Mouse (Mus musculus) CD4-positive naive resting alpha-beta T cell, adult 76 days (primary cell): Measurements from ENCODE around the gene Sox15. TPM values are rescaled to one million over a fixed set of nuclear protein-coding genes. Genes with fewer than 3 reads are reported as not detected.

ENCODE experiments used
- total RNA-seq: library from RNA; stranded (reverse); gene quantifications from one replicate; pipeline ENCODE4 v1.2.4, GENCODE M21; 2023

The Sox15 gene
- 0.70 TPM for total RNA-seq

DNA sequence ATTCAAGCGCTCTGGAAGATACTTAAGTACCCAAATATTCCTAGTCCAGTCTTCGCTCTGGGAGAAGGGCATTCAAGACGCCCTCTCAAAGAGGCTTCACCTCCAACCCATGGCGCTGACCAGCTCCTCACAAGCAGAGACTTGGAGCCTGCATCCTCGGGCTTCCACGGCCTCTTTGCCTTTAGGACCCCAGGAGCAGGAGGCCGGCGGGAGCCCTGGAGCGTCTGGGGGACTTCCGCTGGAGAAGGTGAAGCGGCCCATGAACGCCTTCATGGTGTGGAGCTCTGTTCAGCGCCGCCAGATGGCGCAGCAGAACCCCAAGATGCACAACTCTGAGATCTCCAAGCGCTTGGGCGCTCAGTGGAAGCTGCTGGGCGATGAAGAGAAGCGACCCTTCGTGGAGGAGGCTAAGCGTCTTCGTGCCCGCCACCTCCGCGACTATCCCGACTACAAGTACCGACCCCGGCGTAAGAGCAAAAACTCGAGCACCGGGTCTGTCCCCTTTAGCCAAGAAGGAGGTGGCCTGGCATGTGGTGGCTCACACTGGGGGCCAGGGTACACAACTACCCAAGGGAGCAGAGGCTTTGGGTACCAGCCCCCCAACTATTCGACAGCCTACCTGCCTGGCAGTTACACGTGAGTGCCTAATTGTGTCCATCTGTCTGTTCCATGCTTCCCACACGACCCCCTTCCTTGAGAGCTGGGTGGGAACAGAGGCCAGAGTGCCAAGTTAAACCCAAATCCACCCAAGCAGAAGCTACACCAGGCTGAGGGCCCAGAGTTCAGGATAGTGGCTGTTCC lies at the start of gene Sox15:
TSS of gene Sox15 (plus strand) at position 51 of the 801 bp plus-strand sequence.

DNA sequence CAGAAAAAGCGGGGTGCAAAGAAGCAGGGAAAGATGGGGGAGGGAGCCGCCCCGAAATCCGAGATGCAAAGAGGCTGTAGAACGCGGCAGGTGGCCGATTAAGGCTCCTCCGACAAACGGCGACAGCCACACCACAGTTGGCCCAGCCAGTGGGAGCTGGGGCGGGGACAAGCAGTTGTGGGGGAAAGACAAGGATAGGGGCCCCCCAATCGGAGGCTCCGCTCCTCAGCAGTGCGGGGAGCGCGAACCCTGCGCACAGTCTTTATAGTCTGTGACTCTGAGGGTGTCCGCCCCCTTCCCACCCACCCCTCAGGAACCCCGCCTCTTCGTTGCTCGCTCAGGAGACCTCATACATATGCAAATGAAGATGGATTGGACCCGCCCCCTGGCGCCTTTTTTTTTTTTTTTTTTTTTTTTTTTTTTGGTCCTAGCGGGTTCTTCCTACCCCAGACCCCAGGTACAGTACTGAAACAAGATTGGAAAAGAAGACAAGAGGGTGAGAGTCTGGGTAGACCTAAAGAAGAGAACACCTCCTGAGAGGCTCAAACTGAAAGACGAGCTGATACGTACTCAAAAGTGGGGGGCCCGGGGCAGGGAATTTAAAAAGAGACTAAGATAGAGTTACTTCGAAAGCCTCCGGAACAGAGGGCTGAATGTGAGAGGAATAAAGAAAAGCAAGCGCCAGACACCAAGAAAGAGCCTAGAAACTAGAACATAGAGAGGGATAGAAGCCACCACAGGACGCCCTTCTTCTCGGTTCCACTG lies 49.2 kb upstream of the Sox15 start, which contains the start of gene Atp1b2:
TSS of gene Atp1b2 (minus strand) at position 217 of the 765 bp plus-strand sequence.

DNA sequence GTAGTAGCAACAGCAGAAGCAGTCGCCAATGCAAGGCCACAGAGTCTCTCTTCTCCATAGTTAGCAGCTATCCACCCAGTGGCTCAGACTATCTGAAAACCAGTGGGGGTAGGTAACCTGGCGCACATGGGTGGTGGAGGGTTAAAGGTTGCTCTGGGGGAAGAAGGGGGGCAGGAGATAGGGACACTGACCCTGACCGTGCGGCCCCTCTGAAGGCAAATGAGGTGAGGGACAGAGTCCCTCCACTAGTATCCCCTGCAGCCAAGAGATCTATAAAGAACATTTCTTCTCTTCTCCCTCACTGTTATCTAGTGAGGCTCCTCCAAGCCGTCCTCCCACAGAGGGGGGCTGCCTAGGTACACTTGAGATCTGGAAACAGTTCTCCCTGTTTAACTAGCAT lies 37.3 kb upstream of the Sox15 start, which contains the start of gene Shbg:
TSS of gene Shbg (minus strand) at position 101 of the 400 bp plus-strand sequence.

DNA sequence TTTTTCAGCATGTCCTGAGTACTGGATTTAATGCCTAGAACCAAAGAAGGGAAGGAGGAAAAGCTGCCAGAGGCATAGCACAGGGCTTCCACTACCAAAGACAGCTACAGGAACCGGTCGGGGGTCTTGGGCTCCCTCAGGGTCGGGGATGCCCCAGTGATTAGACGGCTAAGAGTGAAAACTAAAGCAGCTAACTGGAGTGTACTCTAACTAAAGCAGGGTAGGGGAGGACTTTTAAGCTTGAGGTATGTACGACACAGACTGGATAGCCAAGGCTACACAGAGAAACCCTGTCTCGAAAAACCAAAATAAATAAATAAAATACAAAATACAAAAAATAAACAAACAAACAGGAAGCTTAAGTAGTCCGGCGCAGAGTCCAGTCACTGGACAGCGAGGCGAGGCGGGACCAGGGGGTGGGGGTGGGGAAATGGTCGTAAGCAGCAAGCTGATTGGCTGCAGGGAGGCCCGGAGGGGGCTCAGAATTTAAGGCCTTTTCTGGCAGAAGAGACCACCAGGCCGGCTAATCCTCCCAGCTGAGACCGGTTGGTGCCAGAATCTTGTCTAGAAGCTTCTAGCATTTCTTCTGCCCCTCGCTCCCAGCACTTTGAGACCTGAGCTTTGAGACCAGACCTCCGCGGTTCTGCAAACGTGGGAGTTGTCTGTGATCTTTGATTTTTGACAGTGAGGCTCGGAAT lies 33.4 kb upstream of the Sox15 start, which contains the start of gene Sat2:
TSS of gene Sat2 (plus strand) at position 454 of the 698 bp plus-strand sequence.

DNA sequence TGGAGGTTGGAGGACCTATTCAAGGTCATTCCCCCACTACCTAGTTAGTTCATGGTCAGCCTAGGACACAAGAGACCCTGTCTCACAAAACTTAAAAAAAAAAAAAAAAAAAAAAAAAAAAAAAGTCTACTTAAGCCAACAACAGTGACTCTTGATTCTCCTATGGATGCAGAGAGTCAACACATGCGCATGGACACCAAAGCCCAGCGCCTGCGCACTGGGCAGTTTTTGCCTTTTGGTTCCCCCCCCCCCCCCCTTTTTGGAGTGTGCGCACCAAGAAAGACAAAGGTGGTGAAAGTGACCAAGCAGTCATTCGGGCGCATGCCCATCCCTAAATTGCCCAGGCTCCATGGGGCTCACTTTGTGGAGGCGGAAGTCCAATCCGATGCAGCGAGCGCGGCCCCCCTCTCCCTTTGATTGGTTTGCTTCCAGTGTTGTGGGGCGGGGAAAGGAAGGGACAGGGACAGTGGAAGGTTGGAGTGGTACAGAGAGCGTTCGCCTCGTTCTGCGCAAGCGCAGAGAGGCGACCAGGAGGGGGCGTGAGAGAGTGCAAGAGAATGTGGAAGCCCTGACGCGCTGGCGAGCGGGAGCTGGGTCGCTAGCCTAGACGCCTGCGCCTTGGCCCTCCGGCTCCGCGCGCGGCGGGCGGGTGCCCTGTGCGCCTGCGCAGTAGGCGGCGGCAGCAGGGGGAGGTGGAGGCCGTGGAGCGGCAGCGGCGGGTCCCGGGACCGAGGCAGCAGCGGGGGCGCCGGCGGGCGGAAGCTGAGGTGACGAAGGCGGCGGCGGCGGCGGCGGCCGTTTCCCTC lies 22.6 kb upstream of the Sox15 start, which contains the start of gene Fxr2:
TSS of gene Fxr2 (plus strand) at position 707 of the 806 bp plus-strand sequence.

DNA sequence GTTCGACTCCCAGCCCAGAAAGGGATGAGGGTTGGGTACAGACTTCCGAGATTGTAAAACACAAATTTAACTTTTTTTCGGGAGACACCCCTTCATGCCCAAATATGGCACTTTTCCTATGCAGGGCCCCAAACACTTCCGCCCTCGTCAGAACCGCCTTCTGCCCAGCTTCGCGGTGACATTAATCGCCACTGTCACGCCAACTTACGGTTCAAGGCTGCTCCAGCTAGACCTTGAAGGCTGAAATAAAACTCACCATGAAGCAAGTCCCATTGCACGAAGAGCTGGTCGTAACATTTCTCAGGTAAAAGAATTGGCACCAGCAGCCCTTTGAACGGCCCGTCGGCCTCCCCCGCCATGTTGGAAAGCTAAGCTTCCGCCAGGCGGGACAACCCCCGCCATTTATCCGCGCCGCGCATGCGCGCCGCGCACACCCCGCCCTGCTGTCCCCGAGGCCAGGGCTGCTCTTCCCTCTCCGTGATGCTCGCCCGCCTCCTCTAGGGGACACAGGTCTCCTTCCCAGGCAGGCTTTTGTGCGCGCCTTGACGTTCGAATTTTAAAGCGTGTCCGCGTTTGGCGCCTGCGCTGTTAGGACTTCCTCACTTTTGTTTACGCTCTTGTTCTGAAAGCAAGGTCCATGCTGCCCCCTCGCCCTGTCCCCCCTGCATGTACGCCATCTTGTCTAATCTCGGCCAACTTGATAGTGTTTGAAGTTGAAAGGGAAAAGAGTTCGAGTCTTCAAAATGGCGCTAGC lies 7.3 kb downstream of the Sox15 start, which contains the start of gene Mpdu1:
TSS of gene Mpdu1 (minus strand) at position 430 of the 754 bp plus-strand sequence.

DNA sequence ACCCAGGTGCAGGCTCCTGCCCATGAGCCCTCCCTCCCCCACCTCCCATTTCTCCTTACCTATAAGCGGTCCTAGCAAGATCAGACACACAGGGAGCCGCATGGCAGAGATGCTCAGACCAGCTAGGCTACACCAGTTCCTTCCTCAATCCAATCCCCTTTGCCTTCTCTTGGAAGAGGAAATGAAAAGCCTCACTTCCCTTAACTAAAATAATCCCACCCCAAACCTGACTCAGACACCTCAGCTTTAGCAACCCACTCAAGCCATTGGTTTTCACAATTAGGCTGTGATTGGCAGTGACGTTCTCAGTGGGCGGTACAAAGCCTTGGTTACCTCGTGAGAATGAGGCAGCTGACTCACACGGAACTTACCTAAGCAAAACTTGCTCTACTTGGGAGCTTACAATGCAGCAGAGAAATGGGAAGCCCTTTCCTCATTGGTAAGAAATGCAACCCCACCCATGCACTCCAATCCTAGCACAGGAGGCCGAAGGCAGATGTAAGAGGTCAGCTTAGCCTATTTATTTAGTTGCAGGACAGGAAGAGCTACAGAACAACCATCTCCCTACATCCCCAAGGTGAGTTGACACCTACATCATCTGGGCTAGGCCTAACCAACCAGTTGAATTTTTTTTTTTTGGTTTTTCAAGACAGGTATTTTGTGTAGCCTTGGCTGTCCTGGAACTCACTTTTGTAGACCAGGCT lies 11.0 kb downstream of the Sox15 start, which contains the start of gene Cd68:
TSS of gene Cd68 (minus strand) at position 193 of the 704 bp plus-strand sequence.

DNA sequence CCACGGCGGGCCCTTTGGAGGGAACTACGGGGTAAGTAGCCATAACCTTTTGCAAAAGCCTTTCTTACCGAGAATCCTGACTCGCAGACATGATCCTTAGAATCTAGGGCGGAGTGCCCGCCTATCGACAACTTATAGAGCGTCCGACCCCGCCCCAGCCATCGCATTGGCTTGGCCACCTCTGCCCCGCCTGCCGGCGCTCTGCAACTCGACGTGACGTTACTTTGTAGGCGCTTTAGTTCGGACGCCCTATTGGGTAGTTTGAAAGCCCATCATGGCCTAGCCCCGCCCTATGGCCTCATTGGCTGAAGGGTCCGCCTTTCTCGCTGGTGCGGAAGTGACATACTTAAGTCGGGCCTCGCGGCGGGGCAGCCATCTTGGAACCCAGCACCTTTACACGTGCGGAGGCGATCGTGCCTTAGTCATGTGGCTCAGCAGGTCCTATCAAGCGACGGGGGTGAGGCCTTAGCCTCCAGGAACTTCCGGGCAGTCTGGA lies 17.1 kb downstream of the Sox15 start, which contains the start of gene Eif4a1:
TSS of gene Eif4a1 (minus strand) at position 213 of the 496 bp plus-strand sequence.

DNA sequence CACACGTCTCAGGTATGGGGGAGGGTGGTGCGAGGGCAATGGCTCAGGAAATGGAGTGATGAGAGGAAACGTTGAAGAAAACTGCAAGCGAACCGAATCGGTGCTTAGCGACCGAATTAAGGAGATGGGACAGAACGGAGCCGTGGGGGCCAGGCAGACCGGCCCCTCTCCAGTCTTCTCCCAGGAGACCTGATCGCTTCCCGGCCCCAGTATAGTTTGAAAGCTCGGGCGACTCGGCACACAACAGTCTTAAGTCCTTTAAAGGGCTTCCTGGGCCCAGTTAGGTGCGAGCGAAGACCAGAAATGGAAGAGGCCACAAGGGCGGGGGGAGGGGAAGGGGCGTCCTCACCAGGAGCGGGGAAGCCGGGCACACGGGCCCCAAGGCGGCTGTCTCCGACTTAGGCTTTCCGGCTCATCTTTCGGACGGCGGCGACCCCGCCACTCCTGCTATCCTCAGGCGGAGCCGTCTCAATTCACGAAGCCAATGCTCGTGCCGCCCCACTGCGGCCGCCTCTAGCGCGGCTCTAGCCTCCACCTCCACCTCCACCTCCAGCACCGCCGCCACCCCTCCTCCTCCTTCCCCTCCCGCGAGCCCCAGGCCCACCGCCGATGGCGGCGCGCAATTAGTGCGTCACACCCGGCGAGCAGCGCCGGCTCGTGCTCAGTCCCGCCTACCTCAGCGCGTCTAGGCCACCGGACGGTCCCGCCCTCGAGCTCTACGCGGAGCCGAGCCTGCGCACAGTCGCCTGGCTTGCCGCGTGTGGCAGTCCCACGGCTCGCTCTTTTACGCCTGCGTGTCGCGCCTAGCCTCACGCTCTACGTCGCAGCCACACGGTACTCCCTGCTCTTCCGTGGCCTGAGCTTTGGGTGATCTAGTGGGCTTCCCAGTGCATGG lies 26.4 kb downstream of the Sox15 start, which contains the start of gene Senp3:
TSS of gene Senp3 (minus strand) at position 771 of the 895 bp plus-strand sequence.

DNA sequence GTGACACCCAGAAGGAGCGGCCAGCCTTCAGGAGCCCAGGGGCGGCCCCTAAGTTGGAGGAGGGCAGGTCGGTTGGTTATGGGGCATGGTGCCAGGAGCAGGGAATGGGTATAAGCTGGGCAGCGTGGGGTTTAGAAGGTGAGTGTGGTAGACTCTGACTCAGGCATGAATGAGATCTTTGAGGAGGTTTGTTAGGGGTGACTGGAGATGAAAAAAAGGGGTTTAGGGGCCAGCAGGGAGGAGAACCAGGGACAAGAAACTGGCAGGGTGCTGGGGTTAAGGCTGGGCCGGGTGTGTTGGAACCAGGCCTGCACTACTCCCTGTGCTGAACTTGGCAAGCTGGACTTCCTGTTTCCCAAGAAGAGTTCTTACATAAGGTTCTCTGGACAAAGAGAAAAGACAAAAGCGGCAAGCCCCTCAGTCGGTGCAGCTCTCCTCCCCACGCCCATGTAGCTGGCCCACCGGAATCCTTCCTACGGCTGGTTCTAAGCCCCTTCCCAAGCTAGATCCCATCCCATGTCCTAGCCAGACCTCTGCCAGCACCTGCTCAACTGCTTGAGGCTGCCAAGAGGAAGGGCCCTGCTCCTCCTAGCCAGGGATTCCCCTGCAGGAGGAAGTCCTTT lies 30.5 kb downstream of the Sox15 start, which contains the start of gene Tnfsf13:
TSS of gene Tnfsf13 (minus strand) at position 259 of the 623 bp plus-strand sequence.

DNA sequence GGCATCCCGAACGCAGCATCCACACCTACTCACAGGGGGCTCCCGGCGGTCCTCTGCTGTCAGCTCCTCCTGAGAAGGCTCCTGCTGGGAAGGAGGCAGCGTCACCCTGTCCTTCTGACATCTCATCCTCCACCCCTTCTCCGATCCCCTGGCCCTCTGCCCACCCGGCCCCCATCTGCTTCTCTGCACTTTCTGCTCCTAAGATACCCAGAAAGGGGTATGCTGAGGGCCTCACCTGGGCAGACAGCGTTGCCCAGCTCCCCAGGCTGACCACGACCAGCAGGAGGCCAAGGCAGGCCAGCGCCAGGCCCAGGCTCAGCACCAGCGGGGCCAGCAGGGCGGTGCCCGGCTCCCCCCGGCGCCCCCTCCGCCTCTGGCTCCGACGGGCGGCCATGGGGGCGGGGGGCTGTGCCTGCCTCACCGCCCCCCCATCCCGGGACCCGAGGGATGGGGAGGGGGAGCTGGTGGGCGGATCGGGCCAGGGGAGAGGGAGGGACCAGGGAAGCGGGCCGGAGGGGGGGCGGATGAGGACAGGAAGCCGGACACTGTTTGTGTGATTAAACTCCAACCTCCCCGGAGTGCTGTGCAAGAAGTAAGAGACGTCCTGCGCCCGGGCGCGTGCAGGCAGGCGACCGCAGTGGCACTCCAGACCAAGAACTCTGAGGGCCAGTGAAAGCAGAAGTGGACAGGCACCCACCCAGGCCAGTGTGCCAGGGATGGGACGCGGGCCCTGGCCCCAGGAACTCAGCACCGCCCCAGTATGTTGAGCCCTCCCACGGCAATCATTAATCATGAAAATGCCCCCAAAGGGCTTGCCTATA lies 40.5 kb downstream of the Sox15 start, which contains the start of the genes Tnfsf12 and Tnfsfm13:
TSS of gene Tnfsf12 (minus strand) at position 489 of the 821 bp plus-strand sequence.
TSS of gene Tnfsfm13 (minus strand) at position 738 of the 821 bp plus-strand sequence.

Other genes starting within 250 kb of the Sox15 start
- gene Kdm6b, start 241.6 kb upstream of the Sox15 start, total RNA-seq = 254 TPM
- gene Dnah2, start 106.2 kb upstream of the Sox15 start, total RNA-seq = 0.59 TPM
- 0.23 TPM for gene Efnb3, start 95.1 kb upstream of the Sox15 start, total RNA-seq
- gene Wrap53, start 75.1 kb upstream of the Sox15 start, total RNA-seq = 7.5 TPM
- gene Trp53, start 75.0 kb upstream of the Sox15 start, total RNA-seq = 112 TPM
- 0.91 TPM for gene Atp1b2, start 49.4 kb upstream of the Sox15 start, total RNA-seq
- gene Shbg, start 37.4 kb upstream of the Sox15 start, total RNA-seq = not detected
- gene Sat2, start 33.3 kb upstream of the Sox15 start, total RNA-seq = not detected
- 64.1 TPM for gene Fxr2, start 22.3 kb upstream of the Sox15 start, total RNA-seq
- gene Mpdu1, start 7.3 kb downstream of the Sox15 start, total RNA-seq = 70.5 TPM
- 9.1 TPM for gene Cd68, start 10.8 kb downstream of the Sox15 start, total RNA-seq
- 715 TPM for gene Eif4a1, start 17.1 kb downstream of the Sox15 start, total RNA-seq
- gene Senp3, start 26.8 kb downstream of the Sox15 start, total RNA-seq = 110 TPM
- not detected for gene Tnfsf13, start 30.5 kb downstream of the Sox15 start, total RNA-seq
- gene Tnfsf12, start 40.5 kb downstream of the Sox15 start, total RNA-seq = 0.76 TPM
- gene Tnfsfm13, start 40.8 kb downstream of the Sox15 start, total RNA-seq = not detected
- gene Polr2a, start 103.3 kb downstream of the Sox15 start, total RNA-seq = 169 TPM
- not detected for gene Slc35g3, start 106.7 kb downstream of the Sox15 start, total RNA-seq
- 52.5 TPM for gene Zbtb4, start 110.6 kb downstream of the Sox15 start, total RNA-seq
- 1.9 TPM for gene Chrnb1, start 140.6 kb downstream of the Sox15 start, total RNA-seq
- not detected for gene Fgf11, start 146.5 kb downstream of the Sox15 start, total RNA-seq
- gene Tmem102, start 150.3 kb downstream of the Sox15 start, total RNA-seq = not detected
- not detected for gene Gm39566, start 160.0 kb downstream of the Sox15 start, total RNA-seq
- not detected for gene Spem2, start 163.2 kb downstream of the Sox15 start, total RNA-seq
- gene Spem1, start 166.9 kb downstream of the Sox15 start, total RNA-seq = not detected
- gene Nlgn2, start 182.5 kb downstream of the Sox15 start, total RNA-seq = 2.8 TPM
- 14.5 TPM for gene Tmem256, start 183.2 kb downstream of the Sox15 start, total RNA-seq
- 10.6 TPM for gene Plscr3, start 191.1 kb downstream of the Sox15 start, total RNA-seq
- not detected for gene Tnk1, start 203.4 kb downstream of the Sox15 start, total RNA-seq
- gene Tmem95, start 222.7 kb downstream of the Sox15 start, total RNA-seq = not detected
- gene Kctd11, start 226.1 kb downstream of the Sox15 start, total RNA-seq = 1.00 TPM
- gene Acap1, start 240.2 kb downstream of the Sox15 start, total RNA-seq = 384 TPM
- gene 2810408A11Rik, start 245.7 kb downstream of the Sox15 start, total RNA-seq = 1.1 TPM
- gene Neurl4, start 245.8 kb downstream of the Sox15 start, total RNA-seq = 46.9 TPM